16 mouse cellular contexts compared by ENCODE assay signal in genomic region chrX:12084698-12085097, GRCm38 (mm10).
DNase-seq lines count a peak whose midpoint lies in the region; TF ChIP-seq lines count a peak whose summit lies in the region.
"Had no signal": no experiment of that assay in that cellular context is flagged by ENCODE, and none has a peak within 500 bp of the region (broad histone marks: within the 10 kb centered on the region; RNA-seq: fewer than 3 reads in every experiment).

No protein-coding gene starts in this region.

- 38% methylated on average over 4 of the region's 4 CpGs for WGBS in cerebellum, adult 2 months

- H3K27me3 ChIP-seq in cerebellum, adult 2 months (ENCODE audit: control insufficient read depth, insufficient read depth, low read length), result no peaks in the 10 kb centered on the region

- TF ChIP-seq POLR2A in cerebellum, adult 2 months (IDR thresholded peaks at IDR 0.05; ENCODE audit: borderline replicate concordance, insufficient read depth, low read length), result no peak

- peaks cover 12% of the 10 kb centered on the region for H3K4me1 ChIP-seq in cerebellum, adult 2 months (ENCODE audit: control insufficient read depth, insufficient read depth, low read length)

- H3K4me3 ChIP-seq in cerebellum, adult 2 months (replicated peaks; ENCODE audit: insufficient read depth, low read depth, low read length), result no peak overlapping the region
- H3K4me3 ChIP-seq: embryonic facial prominence, embryonic 12.5 days; forebrain, embryonic 12.5 days; heart, adult 2 months; heart, embryonic 15.5 days had no signal

- no peak for TF ChIP-seq CTCF in cerebellum, adult 2 months (IDR thresholded peaks at IDR 0.05; ENCODE audit: borderline replicate concordance, insufficient read depth, low read depth, low read length)

- H3K27ac ChIP-seq in cerebellum, adult 2 months (ENCODE audit: insufficient read depth, low read length), result no peak overlapping the region
- H3K27ac ChIP-seq: embryonic facial prominence, embryonic 12.5 days; forebrain, embryonic 12.5 days; heart, adult 2 months; heart, embryonic 15.5 days; hindbrain, embryonic 14.5 days had no signal

- peak; percentile 57 to 72 for DNase-seq in cerebellum, adult 2 months
- no peak for DNase-seq in cerebellum, postnatal 4 days (ENCODE audit: low spot score in 2 of 2)
- DNase-seq in 416B (ENCODE audit: low read depth) (peak; percentile 60), adipocyte (ENCODE audit: low spot score) (peak; percentile 10)
- peak; percentile 58 to 62 for DNase-seq in cerebellum, postnatal 25 days
- no peak for DNase-seq in thymus, postnatal 25 days
- DNase-seq in left cerebral cortex, adult 18-20 months (ENCODE audit: low spot score in 2 of 2), result no peak
- DNase-seq: adrenal gland, postnatal 10 days; gastrocnemius, postnatal 10 days; heart, adult 2 months; heart, postnatal 14 days; kidney, adult 8-10 months had no signal

Comparison
In these comparisons a context has a peak if more than half of its experiments do, and no peak if none do; other contexts are left out.
1. DNase-seq: peak in cerebellum, adult 2 months (2 of 2), 416B (single experiment), adipocyte (single experiment) and cerebellum, postnatal 25 days (2 of 2); none in cerebellum, postnatal 4 days (0 of 2), thymus, postnatal 25 days (single experiment) and left cerebral cortex, adult 18-20 months (0 of 2).